Comparison of ENCODE assay signal across 17 mouse cellular contexts in the genomic region with DNA sequence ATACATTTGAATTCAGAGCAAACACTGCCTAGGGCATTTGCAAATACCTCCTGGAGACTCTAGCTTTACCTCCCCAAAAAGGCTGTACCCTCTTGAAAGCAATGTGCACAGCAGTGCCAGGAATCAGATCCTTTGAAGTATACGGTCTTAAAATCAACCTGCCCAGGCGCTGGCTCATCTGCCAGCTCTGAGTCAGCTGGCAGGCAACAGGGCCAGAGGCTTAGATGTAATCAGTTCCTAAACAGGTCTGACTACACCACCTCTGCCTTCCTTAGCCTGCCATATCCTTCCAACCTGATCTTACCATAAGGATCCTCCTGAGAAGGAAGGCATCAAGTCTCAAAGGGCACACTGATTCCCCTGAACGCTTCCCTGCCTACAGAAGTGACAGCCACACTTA. TPM values are rescaled to one million over a fixed set of nuclear protein-coding genes. Genes with fewer than 3 reads are reported as not detected.
A peak's percentile ranks its signal among the peaks of the same experiment; 100 is the strongest.
DNase-seq lines count a peak whose midpoint lies in the region; ATAC-seq and TF ChIP-seq lines count a peak whose summit lies in the region.
"Had no signal": no experiment of that assay in that cellular context is flagged by ENCODE, and none has a peak within 500 bp of the region (broad histone marks: within the 10 kb centered on the region; RNA-seq: fewer than 3 reads in every experiment).

No protein-coding gene starts in this region.

- H3K9me3 ChIP-seq in kidney, embryonic 16.5 days (ENCODE audit: low read length): no peaks in the 10 kb centered on the region
- H3K9me3 ChIP-seq: hindbrain, embryonic 10.5 days; limb, embryonic 12.5 days had no signal

- H3K27ac ChIP-seq in kidney, embryonic 16.5 days (ENCODE audit: low read length): no peak overlapping the region
- H3K27ac ChIP-seq in kidney, adult 2 months (ENCODE audit: insufficient read depth, low read depth, low read length): no peak overlapping the region
- H3K27ac ChIP-seq: hindbrain, embryonic 10.5 days; limb, embryonic 12.5 days; liver, embryonic 14.5 days had no signal

- TF ChIP-seq POLR2A in kidney, adult 2 months (IDR thresholded peaks at IDR 0.05; ENCODE audit: low read depth, low read length): no peak

- H3K4me1 ChIP-seq in kidney, embryonic 16.5 days (ENCODE audit: insufficient read depth, low read length): no peaks in the 10 kb centered on the region
- H3K4me1 ChIP-seq in kidney, adult 2 months (ENCODE audit: control insufficient read depth, insufficient read depth, low read length): no peaks in the 10 kb centered on the region
- H3K4me1 ChIP-seq: hindbrain, embryonic 10.5 days; limb, embryonic 12.5 days had no signal

- intact Hi-C loops in heart, postnatal 36 days (cut with DNase I): no loop called here

- WGBS in kidney, embryonic 16.5 days: 19% methylated on average over 3 of the region's 3 CpGs
- WGBS in kidney, adult 2 months: 23% methylated on average over 3 of the region's 3 CpGs

- no peaks in the 10 kb centered on the region for H3K27me3 ChIP-seq in kidney, embryonic 16.5 days (ENCODE audit: insufficient read depth, low read length)
- H3K27me3 ChIP-seq in kidney, adult 2 months (replicated peaks; ENCODE audit: control insufficient read depth, insufficient read depth, low read length): no peaks in the 10 kb centered on the region
- H3K27me3 ChIP-seq: CH12.LX; limb, embryonic 12.5 days had no signal

- no peak overlapping the region for H3K4me3 ChIP-seq in kidney, embryonic 16.5 days (ENCODE audit: low read length)
- no peak overlapping the region for H3K4me3 ChIP-seq in kidney, adult 2 months (ENCODE audit: insufficient read depth, low read depth, low read length)
- H3K4me3 ChIP-seq: hindbrain, embryonic 10.5 days; limb, embryonic 12.5 days had no signal

- DNase-seq in adrenal gland, postnatal 10 days: peak; percentile 23
- DNase-seq in adrenal gland, postnatal 4 days (ENCODE audit: low spot score in 2 of 2): no peak
- DNase-seq in kidney, adult 2 months: no peak
- DNase-seq in thymus, postnatal 25 days: peak; percentile 23
- no peak for DNase-seq in thymus, adult 18-20 months
- DNase-seq in heart, postnatal 36 days: no peak
- DNase-seq in heart, adult 9 months (ENCODE audit: low spot score in 2 of 2): no peak
- DNase-seq: cerebellum, adult 9-11 months; embryo, embryonic 11 days; kidney, postnatal 10 days; lung, postnatal 10 days; right cerebral cortex, postnatal 4 days had no signal

- H3K9ac ChIP-seq in kidney, embryonic 16.5 days (replicated peaks; ENCODE audit: low read length): no peak overlapping the region
- H3K9ac ChIP-seq: limb, embryonic 12.5 days; liver, embryonic 14.5 days had no signal

- H3K4me2 ChIP-seq in kidney, embryonic 16.5 days (replicated peaks; ENCODE audit: low read depth, low read length): no peak overlapping the region
- H3K4me2 ChIP-seq: limb, embryonic 12.5 days had no signal

- H3K36me3 ChIP-seq in kidney, embryonic 16.5 days (ENCODE audit: insufficient read depth, low read length): no peaks in the 10 kb centered on the region
- H3K36me3 ChIP-seq in kidney, adult 2 months (ENCODE audit: control insufficient read depth, insufficient read depth, low read length): no peaks in the 10 kb centered on the region
- H3K36me3 ChIP-seq: hindbrain, embryonic 10.5 days; limb, embryonic 12.5 days had no signal

- TF ChIP-seq CTCF in kidney, adult 2 months (conservative IDR thresholded peaks at IDR 0.05; ENCODE audit: insufficient read depth, insufficient read length, low read depth, low read length): no peak

- peak; percentile 19; the same call in 1 of the 2 replicates for ATAC-seq in kidney, embryonic 16.5 days (ENCODE audit: low FRiP score, low TSS enrichment)

RNA-seq across cellular contexts. Expression of a gene that starts 17.7 kb away (rescaled TPM):
- total RNA-seq in adrenal gland, postnatal 10 days (2021): 1 to 10 TPM; 7.9 to 10.0 TPM
- 1 to 10 TPM; 7.6 to 8.0 TPM for total RNA-seq in adrenal gland, postnatal 4 days (2021)
- 7.4 and 8.0 TPM in 2 replicates for polyA plus RNA-seq in kidney, embryonic 16.5 days (2015; fragmentation: Nextera tagmentation; extraction: Ambion mirVana)
- polyA plus RNA-seq in kidney, adult 2 months (2012; rRNA removed): 1.0 and 1.3 TPM in 2 replicates
- total RNA-seq in heart, postnatal 36 days (2021): 10 to 100 TPM in 1 of 2 experiments, 1 to 10 TPM in 1; 8.8 to 24.1 TPM

RNA-seq across cellular contexts. Expression of a gene that starts 54.0 kb away (rescaled TPM):
- total RNA-seq in adrenal gland, postnatal 10 days (2021): 10 to 100 TPM; 45.5 to 60.2 TPM
- total RNA-seq in adrenal gland, postnatal 4 days (2021): 10 to 100 TPM; 68.3 to 74.6 TPM
- 17.8 and 20.8 TPM in 2 replicates for polyA plus RNA-seq in kidney, embryonic 16.5 days (2015; fragmentation: Nextera tagmentation; extraction: Ambion mirVana)
- polyA plus RNA-seq in kidney, adult 2 months (2012; rRNA removed): 15.5 and 17.5 TPM in 2 replicates
- 10 to 100 TPM; 21.2 to 28.8 TPM for total RNA-seq in heart, postnatal 36 days (2021)

Comparison
In these comparisons a context has a peak if more than half of its experiments do, and no peak if none do; other contexts are left out.
1. DNase-seq: peak in adrenal gland, postnatal 10 days (single experiment) and thymus, postnatal 25 days (single experiment); none in adrenal gland, postnatal 4 days (0 of 2), kidney, adult 2 months (single experiment), thymus, adult 18-20 months (0 of 2), heart, postnatal 36 days (0 of 2) and heart, adult 9 months (0 of 2).